Mouse (Mus musculus) embryonic facial prominence, embryonic 10.5 days (tissue): ENCODE results near the gene Hsd17b13. TPM values are rescaled to one million over a fixed set of nuclear protein-coding genes. Genes with fewer than 3 reads are reported as not detected.

Source experiments
- DNase-seq: peaks from one replicate; pipeline ENCODE4 v3.0.0-alpha.2; 2017; ENCODE audit warnings: low spot score
- H3K27ac ChIP-seq: fragments of 300-500 bp; sonication (generic); replicated peaks from 2 replicates; pipeline ENCODE4 v1.5.1; 2016; ENCODE audit warnings: mild to moderate bottlenecking
- H3K27me3 ChIP-seq: fragments of 300-500 bp; sonication (generic); replicated peaks from 2 replicates; pipeline ENCODE4 v1.6.1; 2016; ENCODE audit warnings: low read depth, mild to moderate bottlenecking; ENCODE audit not compliant: poor library complexity, severe bottlenecking
- H3K36me3 ChIP-seq: fragments of 300-500 bp; sonication (generic); replicated peaks from 2 replicates; pipeline ENCODE4 v1.6.1; 2016; ENCODE audit warnings: mild to moderate bottlenecking, moderate library complexity
- H3K4me1 ChIP-seq: fragments of 300-500 bp; sonication (generic); 2 replicates; pipeline ENCODE4 v1.6.1; 2016
- H3K4me3 ChIP-seq: fragments of 300-500 bp; sonication (generic); 2 replicates; pipeline ENCODE4 v1.5.1; 2016; ENCODE audit warnings: mild to moderate bottlenecking, moderate library complexity
- H3K9me3 ChIP-seq: fragments of 300-500 bp; sonication (generic); 2 replicates; pipeline ENCODE4 v1.6.1; 2016; ENCODE audit warnings: mild to moderate bottlenecking
- WGBS: fragments of 180-500 bp; shearing (Covaris S2); methylation state at CpG from one replicate; pipeline ENCODE4 v1.1.7; 2016; 5-methylcytosine and 5-hydroxymethylcytosine counted together
- polyA plus RNA-seq: library from polyadenylated mRNA; unstranded; fragments of >200 nt; fragmentation: Nextera tagmentation; extraction: Ambion mirVana; gene quantifications from 2 replicates; pipeline ENCODE4 v1.2.1, GENCODE M21; 2016

Hsd17b13 gene
- polyA plus RNA-seq, 1 experiment from 2014 or later = not detected

- no peak overlapping the region for H3K27ac ChIP-seq
- no peak for DNase-seq
- H3K36me3 ChIP-seq = no peaks in the 10 kb centered on the region
- H3K9me3 ChIP-seq = no peaks in the 10 kb centered on the region
- 91% methylated on average over 2 of the region's 2 CpGs for WGBS
- H3K27me3 ChIP-seq = peaks cover 4% of the 10 kb centered on the region; the same call in 1 of the 2 replicates
- H3K4me3 ChIP-seq = no peak overlapping the region
- H3K4me1 ChIP-seq = peaks cover 12% of the 10 kb centered on the region
Observed at GRCm38 (mm10) chr5:104003955-104004354, 26.7 kb upstream of the Hsd17b13 start.

GRCm38 (mm10) chr5:104003256-104003931 lies 26.2 kb upstream of the Hsd17b13 start:
- Histone ChIP-seq H3K4me1 (peaks cover 12% of the 10 kb centered on the region), H3K27ac (peak overlapping the region; percentile 7), H3K36me3 (no peaks in the 10 kb centered on the region), H3K27me3 (peaks cover 4% of the 10 kb centered on the region; the same call in 1 of the 2 replicates), H3K4me3 (peak overlapping the region; percentile 37; the same call in 1 of the 2 replicates), H3K9me3 (no peaks in the 10 kb centered on the region)
- peak; percentile 21 for DNase-seq
- 42% methylated on average over 15 of the region's 15 CpGs for WGBS

GRCm38 (mm10) chr5:104002549-104003255 lies 25.5 kb upstream of the Hsd17b13 start:
- H3K9me3 ChIP-seq = no peaks in the 10 kb centered on the region
- H3K27ac ChIP-seq = peak overlapping the region; percentile 7
- WGBS = 16% methylated on average over 18 of the region's 18 CpGs
- peaks cover 12% of the 10 kb centered on the region for H3K4me1 ChIP-seq
- peak; percentile 32 for DNase-seq
- no peaks in the 10 kb centered on the region for H3K36me3 ChIP-seq
- H3K4me3 ChIP-seq = peak overlapping the region; percentile 37; the same call in 1 of the 2 replicates
- H3K27me3 ChIP-seq = peaks cover 4% of the 10 kb centered on the region; the same call in 1 of the 2 replicates

GRCm38 (mm10) chr5:103999738-104000137 lies 22.5 kb upstream of the Hsd17b13 start:
- Histone ChIP-seq H3K4me1 (peaks cover 12% of the 10 kb centered on the region), H3K27ac (no peak overlapping the region), H3K9me3 (no peaks in the 10 kb centered on the region), H3K27me3 (peaks cover 4% of the 10 kb centered on the region; the same call in 1 of the 2 replicates), H3K4me3 (no peak overlapping the region), H3K36me3 (no peaks in the 10 kb centered on the region)
- DNase-seq = peak; percentile 82
- 7% methylated on average over 5 of the region's 5 CpGs for WGBS

GRCm38 (mm10) chr5:103998739-103999138 lies 21.5 kb upstream of the Hsd17b13 start:
- no peak for DNase-seq
- WGBS = 77% methylated on average over 5 of the region's 5 CpGs
- H3K27ac ChIP-seq = no peak overlapping the region
- no peaks in the 10 kb centered on the region for H3K9me3 ChIP-seq
- H3K4me3 ChIP-seq = no peak overlapping the region
- peaks cover 2% of the 10 kb centered on the region; the same call in 1 of the 2 replicates for H3K27me3 ChIP-seq
- H3K36me3 ChIP-seq = no peaks in the 10 kb centered on the region
- peaks cover 12% of the 10 kb centered on the region for H3K4me1 ChIP-seq

GRCm38 (mm10) chr5:103995181-103995580 lies 18.0 kb upstream of the Hsd17b13 start:
- no peaks in the 10 kb centered on the region for H3K27me3 ChIP-seq
- no peak for DNase-seq
- no peak overlapping the region for H3K4me3 ChIP-seq
- H3K36me3 ChIP-seq = no peaks in the 10 kb centered on the region
- no peaks in the 10 kb centered on the region for H3K9me3 ChIP-seq
- no peak overlapping the region for H3K27ac ChIP-seq
- no peaks in the 10 kb centered on the region for H3K4me1 ChIP-seq
- 68% methylated on average over 3 of the region's 3 CpGs for WGBS

GRCm38 (mm10) chr5:103994669-103995068 lies 17.5 kb upstream of the Hsd17b13 start:
- WGBS = 84% methylated on average over 4 of the region's 4 CpGs
- H3K9me3 ChIP-seq = no peaks in the 10 kb centered on the region
- H3K4me1 ChIP-seq = no peaks in the 10 kb centered on the region
- H3K27ac ChIP-seq = no peak overlapping the region
- no peaks in the 10 kb centered on the region for H3K36me3 ChIP-seq
- H3K27me3 ChIP-seq = no peaks in the 10 kb centered on the region
- H3K4me3 ChIP-seq = no peak overlapping the region
- no peak for DNase-seq

- Histone ChIP-seq H3K36me3 (0 out of 2 replicates have a peak, but pooled peaks cover 2% of the 10 kb centered on the region), H3K4me1 (no peaks in the 10 kb centered on the region), H3K4me3 (no peak overlapping the region), H3K27me3 (no peaks in the 10 kb centered on the region), H3K9me3 (no peaks in the 10 kb centered on the region), H3K27ac (no peak overlapping the region)
- DNase-seq = peak; percentile 10
- WGBS = 82% methylated on average over 1 of the region's 1 CpGs
Observed at GRCm38 (mm10) chr5:103993601-103994000, 16.4 kb upstream of the Hsd17b13 start.

- Histone ChIP-seq H3K27ac (no peak overlapping the region), H3K9me3 (no peaks in the 10 kb centered on the region), H3K4me1 (no peaks in the 10 kb centered on the region), H3K27me3 (no peaks in the 10 kb centered on the region), H3K4me3 (no peak overlapping the region), H3K36me3 (0 out of 2 replicates have a peak, but pooled peaks cover 2% of the 10 kb centered on the region)
- 90% methylated on average over 9 of the region's 9 CpGs for WGBS
- DNase-seq = no peak
Observed at GRCm38 (mm10) chr5:103992831-103993230, 15.6 kb upstream of the Hsd17b13 start.

- WGBS = 90% methylated on average over 9 of the region's 9 CpGs
- H3K27ac ChIP-seq = no peak overlapping the region
- DNase-seq = no peak
- H3K4me3 ChIP-seq = no peak overlapping the region
- no peaks in the 10 kb centered on the region for H3K27me3 ChIP-seq
- H3K9me3 ChIP-seq = no peaks in the 10 kb centered on the region
- no peaks in the 10 kb centered on the region for H3K36me3 ChIP-seq
- H3K4me1 ChIP-seq = no peaks in the 10 kb centered on the region
Observed at GRCm38 (mm10) chr5:103980705-103981560, 3.7 kb upstream of the Hsd17b13 start.

- Histone ChIP-seq H3K9me3 (no peaks in the 10 kb centered on the region), H3K27me3 (no peaks in the 10 kb centered on the region), H3K36me3 (no peaks in the 10 kb centered on the region), H3K4me1 (no peaks in the 10 kb centered on the region), H3K4me3 (no peak overlapping the region), H3K27ac (no peak overlapping the region)
- WGBS = 90% methylated on average over 7 of the region's 7 CpGs
- no peak for DNase-seq
Observed at GRCm38 (mm10) chr5:103977907-103978570, 829 bp upstream of the Hsd17b13 start.

GRCm38 (mm10) chr5:103975736-103976135 lies 1.5 kb downstream of the Hsd17b13 start:
- WGBS = 86% methylated on average over 7 of the region's 7 CpGs
- Histone ChIP-seq H3K4me1 (0 out of 2 replicates have a peak, but pooled peaks cover 2% of the 10 kb centered on the region), H3K27ac (no peak overlapping the region), H3K36me3 (no peaks in the 10 kb centered on the region), H3K27me3 (no peaks in the 10 kb centered on the region), H3K4me3 (no peak overlapping the region), H3K9me3 (no peaks in the 10 kb centered on the region)
- DNase-seq = no peak
